Mouse (Mus musculus) skeletal muscle tissue, adult 2 months (tissue): ENCODE data around the gene Tubb1.

Experiments used
- DNase-seq: peaks from one replicate; pipeline ENCODE4 v3.0.0-alpha.2; 2012; ENCODE audit warnings: low read depth, low spot score

The Tubb1 gene

DNA sequence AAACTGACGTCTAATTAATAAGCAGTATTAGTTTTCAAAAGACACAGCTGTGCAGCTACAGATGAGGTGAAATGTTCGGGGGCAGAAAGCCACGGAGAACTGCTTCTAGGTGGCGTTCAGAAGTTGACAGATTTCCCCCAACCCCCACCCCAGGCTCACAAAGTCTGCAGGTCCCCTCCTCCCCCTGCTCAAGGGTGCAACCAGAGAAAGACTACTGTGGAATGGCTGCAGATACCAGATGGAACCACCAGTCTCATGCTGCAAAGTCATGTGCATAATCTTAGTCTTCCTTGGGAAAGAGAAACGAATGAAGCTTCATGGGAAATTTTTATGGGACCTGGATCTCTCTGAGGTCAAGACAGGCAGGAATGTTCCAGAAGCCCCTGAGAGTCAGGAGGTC is 51.8 kb downstream of the Tubb1 start:
- DNase-seq: no peak

DNA sequence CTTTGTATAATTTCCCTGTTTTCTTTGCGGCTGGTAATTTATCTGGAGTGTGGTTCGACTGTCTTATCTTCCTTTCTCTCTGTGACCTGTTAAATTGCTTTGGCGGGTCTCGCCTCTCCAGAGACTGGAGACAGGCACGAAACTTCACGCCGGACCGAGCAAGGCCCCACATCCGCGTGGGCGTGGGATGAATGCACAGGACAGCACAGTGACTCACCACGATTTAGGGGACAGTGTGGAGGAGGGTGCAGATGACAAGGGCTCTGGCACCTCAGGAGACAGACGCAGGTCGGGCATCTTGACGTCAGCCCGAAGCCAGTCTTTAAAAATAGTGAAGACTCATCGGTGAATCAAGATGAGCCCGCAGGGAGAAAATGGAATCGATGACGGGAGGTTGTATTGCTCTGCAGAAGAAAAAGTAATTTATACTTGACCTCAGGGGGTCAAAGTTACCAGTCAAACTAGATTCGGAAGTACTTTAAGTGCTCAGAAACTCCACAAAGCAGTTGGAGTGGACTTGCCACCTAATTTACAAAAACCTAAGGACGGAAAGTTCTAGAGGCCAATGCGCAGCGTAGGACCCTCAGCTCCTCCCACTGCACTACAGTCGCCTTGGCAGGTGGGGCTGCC is 52.5 kb downstream of the Tubb1 start:
- no peak for DNase-seq
